Mouse (Mus musculus): Measurements from ENCODE around the gene Ddx58.

GRCm38 (mm10) chr4:40243006-40243405 lies 3.4 kb upstream of the Ddx58 start:
- TF ChIP-seq CTCF (IDR thresholded peaks at IDR 0.05; ENCODE audit: borderline replicate concordance, control insufficient read depth, extremely low read depth, insufficient read depth, low read length, poor library complexity) (no peak), POLR2A (IDR thresholded peaks at IDR 0.05; ENCODE audit: control insufficient read depth, extremely low read depth, insufficient read depth, low read length, poor library complexity) (no peak)
